Mouse (Mus musculus): Measurements from ENCODE around the gene Rsbn1l.

DNA sequence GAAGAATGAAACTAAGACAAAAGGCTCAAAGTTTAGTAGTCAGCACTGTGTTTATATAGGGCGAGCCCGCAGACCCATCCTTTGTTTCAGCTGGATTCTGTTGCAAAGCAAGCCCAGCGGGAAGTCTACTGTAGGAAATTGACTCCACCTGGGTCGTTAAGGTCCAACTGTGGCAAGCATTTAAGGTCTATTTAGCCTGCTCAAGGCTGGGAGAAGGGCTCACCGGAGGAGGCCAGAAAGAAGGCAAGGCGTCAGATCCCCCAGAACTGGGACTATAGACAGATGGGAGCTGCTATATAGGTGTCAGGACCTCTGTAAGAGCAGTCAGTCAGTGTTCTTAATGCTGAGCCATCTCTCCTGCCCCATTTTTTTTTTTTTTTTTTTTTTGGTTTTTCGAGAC lies 17.8 kb upstream of the Rsbn1l start:
- TF ChIP-seq CTCF (conservative IDR thresholded peaks at IDR 0.05; ENCODE audit: low read length) (no peak), POU5F1 (IDR thresholded peaks at IDR 0.05; ENCODE audit: borderline replicate concordance, low read length) (no peak), NANOG (IDR thresholded peaks at IDR 0.05; ENCODE audit: borderline replicate concordance, low read length) (peak; percentile 93)
